14 mouse cellular contexts compared by ENCODE assay signal in genomic region chr10:61023431-61023830, GRCm38 (mm10).
A peak's percentile ranks its signal among the peaks of the same experiment; 100 is the strongest.
DNase-seq lines count a peak whose midpoint lies in the region; ATAC-seq and TF ChIP-seq lines count a peak whose summit lies in the region.
"Had no signal": no experiment of that assay in that cellular context is flagged by ENCODE, and none has a peak within 500 bp of the region (broad histone marks: within the 10 kb centered on the region; RNA-seq: fewer than 3 reads in every experiment).

No protein-coding gene starts in this region.

- H3K9ac ChIP-seq in forebrain, embryonic 11.5 days (ENCODE audit: low read length): no peak overlapping the region
- no peak overlapping the region for H3K9ac ChIP-seq in forebrain, postnatal 0 days

- H3K9me3 ChIP-seq in forebrain, embryonic 11.5 days (ENCODE audit: control insufficient read depth, low read length): no peaks in the 10 kb centered on the region
- H3K9me3 ChIP-seq in forebrain, postnatal 0 days (ENCODE audit: low read length): no peaks in the 10 kb centered on the region
- H3K9me3 ChIP-seq: megakaryocyte, embryonic 14.5 days had no signal

- TF ChIP-seq POLR2A in lung, adult 2 months (IDR thresholded peaks at IDR 0.05; ENCODE audit: borderline replicate concordance, extremely low read depth, low read depth, low read length): no peak

- H3K4me2 ChIP-seq in forebrain, embryonic 11.5 days (ENCODE audit: low read depth, low read length, severe bottlenecking): no peak overlapping the region
- H3K4me2 ChIP-seq in forebrain, postnatal 0 days (ENCODE audit: low read depth): no peak overlapping the region

- H3K4me1 ChIP-seq in forebrain, embryonic 11.5 days (replicated peaks; ENCODE audit: control insufficient read depth, insufficient read depth, low read length): no peaks in the 10 kb centered on the region
- no peaks in the 10 kb centered on the region for H3K4me1 ChIP-seq in forebrain, postnatal 0 days (ENCODE audit: insufficient read depth)
- no peaks in the 10 kb centered on the region; the same call in 1 of the 2 replicates for H3K4me1 ChIP-seq in lung, adult 2 months (ENCODE audit: control insufficient read depth, insufficient read depth, low read length)
- H3K4me1 ChIP-seq: megakaryocyte, embryonic 14.5 days had no signal

- DNase-seq in forebrain, embryonic 11.5 days (ENCODE audit: low spot score): peak; percentile 61
- DNase-seq in forebrain, postnatal 0 days: no peak
- peak; percentile 15 for DNase-seq in lung, postnatal 14 days
- no peak for DNase-seq in lung, adult 2 months
- peak; percentile 29 for DNase-seq in embryo, embryonic 11.5 days (ENCODE audit: low read depth, low spot score)
- peak; percentile 50 for DNase-seq in retina, postnatal 1 day
- no peak for DNase-seq in left cerebral cortex, postnatal 36 days (ENCODE audit: low spot score in 2 of 2)
- no peak for DNase-seq in B cell, adult 2 months
- DNase-seq: heart, adult 2 months; liver; thymus, postnatal 14 days had no signal

- WGBS in forebrain, embryonic 11.5 days: 40% methylated on average over 7 of the region's 7 CpGs
- WGBS in forebrain, postnatal 0 days: 46% methylated on average over 7 of the region's 7 CpGs
- WGBS in lung, adult 2 months: 31% methylated on average over 7 of the region's 7 CpGs

- intact Hi-C loops in left cerebral cortex, postnatal 36 days (cut with DNase I): no loop called here

- no peak for ATAC-seq in forebrain, embryonic 11.5 days (replicated peaks; ENCODE audit: low FRiP score)
- ATAC-seq in forebrain, postnatal 0 days: no peak
- ATAC-seq: activated CD4-positive, CD25-positive, alpha-beta regulatory T cell, adult 4 months; hindbrain, embryonic 16.5 days had no signal

- H3K4me3 ChIP-seq in forebrain, embryonic 11.5 days (ENCODE audit: low read depth, low read length): no peak overlapping the region
- no peak overlapping the region for H3K4me3 ChIP-seq in forebrain, postnatal 0 days (ENCODE audit: low read depth, low read length)
- no peak overlapping the region for H3K4me3 ChIP-seq in lung, adult 2 months (replicated peaks; ENCODE audit: extremely low read depth, low read depth, low read length)
- H3K4me3 ChIP-seq: heart, adult 2 months; megakaryocyte, embryonic 14.5 days had no signal

- TF ChIP-seq CTCF in forebrain, postnatal 0 days (IDR thresholded peaks at IDR 0.05; ENCODE audit: low read depth): no peak
- TF ChIP-seq CTCF in lung, adult 2 months (IDR thresholded peaks at IDR 0.05; ENCODE audit: insufficient read depth, low read length): no peak

- H3K27ac ChIP-seq in forebrain, embryonic 11.5 days (ENCODE audit: low read depth, low read length): no peak overlapping the region
- H3K27ac ChIP-seq in forebrain, postnatal 0 days (ENCODE audit: low read depth, low read length): no peak overlapping the region
- H3K27ac ChIP-seq: heart, adult 2 months had no signal

- no peaks in the 10 kb centered on the region for H3K36me3 ChIP-seq in forebrain, embryonic 11.5 days (ENCODE audit: control insufficient read depth, insufficient read depth, low read length)
- no peaks in the 10 kb centered on the region for H3K36me3 ChIP-seq in forebrain, postnatal 0 days (ENCODE audit: insufficient read depth)

- no peaks in the 10 kb centered on the region for H3K27me3 ChIP-seq in forebrain, embryonic 11.5 days (ENCODE audit: control insufficient read depth, insufficient read depth, low read length)
- no peaks in the 10 kb centered on the region for H3K27me3 ChIP-seq in forebrain, postnatal 0 days (ENCODE audit: insufficient read depth, low read length)

Comparison
In these comparisons a context has a peak if more than half of its experiments do, and no peak if none do; other contexts are left out.
1. DNase-seq: peak in forebrain, embryonic 11.5 days (single experiment), lung, postnatal 14 days (single experiment), embryo, embryonic 11.5 days (single experiment) and retina, postnatal 1 day (single experiment); none in forebrain, postnatal 0 days (single experiment), lung, adult 2 months (single experiment), left cerebral cortex, postnatal 36 days (0 of 2) and B cell, adult 2 months (0 of 2).